Mouse (Mus musculus) kidney, adult 8-10 months (tissue): ENCODE results near the gene Adamtsl1.

Source experiments
- DNase-seq, 2 experiments: peaks; one replicate each; pipeline ENCODE4 v3.0.0; 2022

The Adamtsl1 gene

DNA sequence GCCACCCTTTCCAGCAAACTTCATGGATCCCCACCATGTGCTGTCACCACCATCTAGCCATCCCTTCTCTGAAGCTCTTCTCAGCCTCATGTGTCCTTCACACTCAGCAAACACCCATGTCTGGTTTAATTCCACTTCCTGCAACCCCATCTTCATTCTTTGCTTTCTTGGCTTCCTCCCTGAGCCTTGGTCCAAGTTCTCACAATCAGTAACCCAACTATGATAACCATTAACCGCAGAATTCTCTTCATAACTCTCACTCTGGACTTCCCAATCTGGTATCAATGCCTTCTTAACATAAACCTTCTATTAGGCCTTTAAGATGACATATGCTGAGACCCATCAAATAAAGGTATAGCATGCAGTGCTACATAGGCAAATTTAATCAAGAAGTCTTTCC lies 815.5 kb downstream of the Adamtsl1 start:
- DNase-seq, result no peak

GRCm38 (mm10) chr4:86335861-86336415 lies 822.0 kb downstream of the Adamtsl1 start:
- peak in 1 of 2 experiments; percentile 23 for DNase-seq

GRCm38 (mm10) chr4:86337216-86337765 lies 823.3 kb downstream of the Adamtsl1 start:
- peak in 1 of 2 experiments; percentile 40 for DNase-seq

DNA sequence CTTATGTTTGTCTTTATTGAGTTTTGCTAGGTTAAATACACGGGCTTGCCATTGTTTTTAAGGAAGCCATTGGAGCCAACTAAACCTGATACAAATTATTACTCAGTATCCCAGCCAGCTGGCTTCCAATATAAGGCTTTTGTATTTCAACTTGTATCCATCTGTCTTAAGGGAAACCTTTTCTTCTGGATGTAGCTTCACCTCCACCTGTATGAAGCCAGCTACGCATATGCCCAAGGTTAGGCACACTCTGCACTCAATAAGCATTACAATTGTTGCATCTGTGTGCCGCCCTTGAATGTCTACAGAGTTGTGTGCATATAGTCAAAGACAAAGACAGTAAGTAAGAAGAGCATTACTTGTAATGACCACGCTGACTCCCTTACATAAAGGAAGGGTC lies 835.4 kb downstream of the Adamtsl1 start:
- DNase-seq, result no peak

GRCm38 (mm10) chr4:86352121-86352520 lies 838.1 kb downstream of the Adamtsl1 start:
- peak in 1 of 2 experiments; percentile 21 for DNase-seq

GRCm38 (mm10) chr4:86353550-86353949 lies 839.6 kb downstream of the Adamtsl1 start:
- DNase-seq, result no peak

DNA sequence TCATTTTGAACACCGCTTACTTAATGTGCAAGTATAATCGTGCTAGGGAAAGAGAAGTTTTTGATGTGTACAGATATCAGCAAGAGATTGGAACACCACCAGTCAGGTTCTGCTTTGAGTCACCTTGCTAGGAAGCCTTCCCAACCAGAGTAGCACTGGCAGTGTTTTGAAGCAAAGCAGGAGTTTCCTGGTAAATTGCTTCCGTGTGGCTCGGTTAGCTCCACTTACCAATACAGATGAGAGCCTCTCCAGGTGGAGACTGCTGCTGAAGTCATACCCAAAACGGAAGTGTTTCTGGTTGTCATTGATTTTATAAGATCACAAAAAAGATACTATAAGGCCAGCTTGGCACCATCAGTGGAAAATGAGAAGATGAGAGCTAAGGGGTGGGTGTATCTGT lies 845.4 kb downstream of the Adamtsl1 start:
- DNase-seq, result no peak

DNA sequence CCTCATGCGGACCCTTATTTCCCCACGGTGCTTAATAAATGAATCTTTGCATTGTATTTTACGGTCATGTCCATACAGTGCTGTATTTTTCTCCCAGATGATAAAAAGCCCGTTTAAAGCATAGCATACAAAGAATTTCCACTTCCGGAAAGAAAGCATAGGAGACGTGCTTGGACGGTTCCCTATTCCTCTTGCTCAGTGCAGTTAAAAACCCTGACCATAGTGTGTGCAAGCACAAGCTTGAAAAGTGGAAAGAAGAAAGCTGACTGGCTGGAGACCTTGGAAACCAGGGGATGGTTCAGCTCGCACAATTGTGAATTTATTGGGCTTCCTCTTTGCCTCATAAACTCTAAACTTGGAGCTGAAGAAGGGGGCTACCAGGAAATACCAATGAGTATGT lies 855.1 kb downstream of the Adamtsl1 start:
- no peak for DNase-seq

GRCm38 (mm10) chr4:86373166-86373565 lies 859.2 kb downstream of the Adamtsl1 start:
- no peak for DNase-seq

- peak in 1 of 2 experiments; percentile 55 for DNase-seq
Observed at GRCm38 (mm10) chr4:86383124-86383523, 869.2 kb downstream of the Adamtsl1 start.

GRCm38 (mm10) chr4:86385121-86385520 lies 871.1 kb downstream of the Adamtsl1 start:
- peak in 1 of 2 experiments; percentile 9 for DNase-seq

DNA sequence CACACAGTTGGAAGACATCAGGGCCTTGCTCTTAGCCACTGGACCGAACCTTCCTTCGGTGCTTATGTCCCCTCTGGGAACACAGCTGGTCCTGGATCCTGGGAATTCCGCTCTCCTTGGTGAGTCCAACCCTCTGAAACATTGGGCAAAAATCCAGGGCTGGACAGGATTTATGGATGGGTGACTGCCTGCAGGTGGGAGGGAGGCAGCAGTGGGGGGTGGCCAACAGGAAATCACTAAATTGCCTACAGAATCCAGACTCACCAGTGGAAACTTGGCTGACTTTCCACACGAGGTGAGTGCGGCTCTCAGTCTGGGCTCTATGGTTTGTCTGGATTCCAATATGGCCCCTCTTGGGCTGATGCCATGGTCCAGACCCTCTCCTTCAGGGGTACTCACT lies 874.5 kb downstream of the Adamtsl1 start:
- peak; percentile 19 to 28 for DNase-seq

DNA sequence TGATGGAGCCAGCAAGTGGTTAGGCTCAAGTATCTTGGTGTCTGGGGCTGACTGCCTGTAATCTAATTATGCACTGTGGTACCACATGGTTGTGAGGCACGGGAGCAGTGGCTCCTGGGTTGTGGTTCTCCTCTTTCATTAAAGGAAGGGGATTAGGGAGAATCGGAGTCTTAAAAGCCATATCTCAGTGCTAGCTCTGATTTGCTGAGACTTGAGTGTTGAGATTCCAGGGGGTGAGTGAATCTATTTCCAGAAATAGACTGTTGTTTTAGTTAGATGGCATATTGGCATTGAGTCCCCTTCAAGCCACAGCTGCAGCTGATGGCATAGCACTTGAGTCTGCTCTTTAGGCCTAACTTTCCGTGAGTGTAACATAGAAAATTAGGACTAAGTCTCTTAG lies 877.2 kb downstream of the Adamtsl1 start:
- DNase-seq, result no peak

DNA sequence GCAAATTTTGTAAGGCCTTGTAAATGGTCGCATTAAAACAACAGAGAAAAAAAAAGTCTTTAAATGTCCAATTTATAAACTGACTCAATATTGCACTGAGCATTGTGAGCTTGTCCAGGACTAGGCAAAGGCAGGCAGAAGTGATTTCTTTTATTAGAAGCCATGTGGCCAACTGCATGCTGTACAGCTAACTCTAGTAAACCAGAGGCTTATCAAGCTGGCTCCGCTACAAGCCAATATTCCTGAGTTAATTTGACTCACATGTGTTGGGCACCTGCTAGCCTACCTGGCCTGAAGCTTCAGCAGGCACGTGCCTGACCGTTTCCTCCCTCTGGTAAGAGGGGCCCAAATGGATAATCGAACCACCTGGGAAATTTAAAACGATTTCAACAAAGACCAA lies 881.7 kb downstream of the Adamtsl1 start:
- no peak for DNase-seq

- peak in 1 of 2 experiments; percentile 15 for DNase-seq
Observed at GRCm38 (mm10) chr4:86396672-86397288, 882.8 kb downstream of the Adamtsl1 start.

GRCm38 (mm10) chr4:86397470-86397869 lies 883.5 kb downstream of the Adamtsl1 start:
- no peak for DNase-seq

- DNase-seq, result no peak
Observed at GRCm38 (mm10) chr4:86401116-86401515, 887.1 kb downstream of the Adamtsl1 start.

DNA sequence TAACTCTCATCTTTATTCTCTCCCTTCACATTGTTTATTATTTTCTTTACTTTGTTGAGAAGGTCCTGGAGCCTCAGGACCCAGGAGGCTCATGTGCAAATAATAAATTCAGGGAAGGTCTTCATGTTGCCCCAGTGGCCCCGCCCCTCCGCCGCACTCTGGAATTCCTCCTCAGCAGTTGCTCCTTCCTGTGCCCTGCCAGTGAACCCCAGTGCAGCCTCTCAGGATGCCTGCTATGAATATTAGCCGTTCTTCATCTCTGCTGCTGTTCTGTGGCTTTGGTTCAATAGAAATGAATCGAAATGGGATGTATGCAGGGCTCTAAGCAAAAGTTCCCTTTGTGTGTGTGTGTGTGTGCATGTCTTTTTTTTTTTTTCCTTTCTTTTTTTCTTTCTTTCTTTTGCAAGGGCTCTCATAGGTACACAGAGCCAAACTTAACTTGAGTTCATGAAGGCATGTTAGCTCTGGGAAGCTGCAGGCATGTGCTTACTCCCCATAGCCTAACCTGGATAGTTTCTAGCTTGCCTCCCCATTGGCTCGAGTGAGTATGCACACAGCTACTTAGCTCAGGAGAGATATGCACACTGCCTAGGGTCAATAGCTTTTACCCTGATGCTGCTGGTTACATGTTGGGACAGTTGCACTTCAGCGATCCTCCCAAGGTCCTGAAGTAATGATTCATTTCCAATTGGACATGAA lies 892.7 kb downstream of the Adamtsl1 start:
- no peak for DNase-seq

DNA sequence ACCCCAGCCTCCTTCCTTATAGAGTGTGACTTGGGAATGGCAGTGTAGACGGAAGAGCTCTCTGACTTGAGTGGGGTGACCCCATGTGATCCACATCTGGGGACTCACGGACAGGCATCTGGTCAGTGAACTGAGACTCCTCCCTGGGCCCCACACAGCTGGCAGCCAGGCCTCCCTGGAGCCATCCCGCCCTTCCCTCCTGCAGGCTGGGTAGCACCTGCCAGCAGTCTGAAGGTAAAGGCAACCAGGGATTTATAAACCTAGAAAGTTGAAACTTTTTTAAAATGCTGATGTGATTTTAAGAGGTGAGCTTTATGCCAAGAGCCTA lies 893.2 kb downstream of the Adamtsl1 start:
- DNase-seq, result no peak

DNA sequence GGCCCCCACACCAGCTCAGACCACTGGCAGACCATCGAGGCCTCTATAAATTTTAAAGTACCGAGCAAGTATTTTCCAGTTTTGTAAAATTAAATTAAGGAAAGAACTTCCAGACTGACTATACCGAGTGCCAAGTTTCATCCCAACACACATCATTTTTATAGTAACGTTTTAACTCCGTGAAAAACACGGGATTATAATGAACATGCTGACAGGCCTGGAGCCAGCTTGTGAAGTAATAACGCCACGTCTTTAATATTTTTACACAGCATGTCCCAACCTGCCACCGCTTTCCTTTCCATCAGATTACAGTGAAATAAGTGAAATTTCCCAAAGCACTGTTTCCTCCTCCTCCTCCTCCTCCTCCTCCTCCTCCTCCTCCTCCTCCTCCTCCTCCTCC lies 894.4 kb downstream of the Adamtsl1 start:
- no peak for DNase-seq

GRCm38 (mm10) chr4:86410946-86411345 lies 897.0 kb downstream of the Adamtsl1 start:
- no peak for DNase-seq

- no peak for DNase-seq
Observed at GRCm38 (mm10) chr4:86413388-86413787, 899.4 kb downstream of the Adamtsl1 start.

- no peak for DNase-seq
Observed at GRCm38 (mm10) chr4:86416401-86417025, 902.5 kb downstream of the Adamtsl1 start.

- DNase-seq, result no peak
Observed at GRCm38 (mm10) chr4:86422586-86422985, 908.6 kb downstream of the Adamtsl1 start.
